Mouse (Mus musculus) myocyte (in vitro differentiated cells): ENCODE measurements around the gene Limd1. TPM values are rescaled to one million over a fixed set of nuclear protein-coding genes. Genes with fewer than 3 reads are reported as not detected.
A peak's percentile ranks its signal among the peaks of the same experiment; 100 is the strongest.

Source experiments
- H3K27me3 ChIP-seq: one replicate; pipeline ENCODE4 v1.6.1; 2011; ENCODE audit not compliant: control insufficient read depth, insufficient read depth, insufficient read length
- H3K36me3 ChIP-seq: one replicate; pipeline ENCODE4 v1.6.1; 2011; ENCODE audit not compliant: control insufficient read depth, insufficient read depth
- H3K4me2 ChIP-seq: one replicate; pipeline ENCODE4 v1.6.1; 2011; ENCODE audit warnings: low read depth, control low read depth
- H3K4me3 ChIP-seq: one replicate; pipeline ENCODE4 v1.5.1; 2011; ENCODE audit warnings: mild to moderate bottlenecking, control low read depth, moderate library complexity
- H3K79me2 ChIP-seq: one replicate; pipeline ENCODE4 v1.6.1; 2011; ENCODE audit not compliant: control insufficient read depth, insufficient read depth
- H3ac ChIP-seq: one replicate; pipeline ENCODE4 v1.6.1; 2011; ENCODE audit not compliant: control insufficient read depth, insufficient read length
- CEBPB ChIP-seq: IDR thresholded peaks from 2 replicates; pipeline ENCODE4 v1.6.1; 2011; ENCODE audit warnings: mild to moderate bottlenecking, moderate library complexity; ENCODE audit not compliant: poor library complexity, insufficient read depth, severe bottlenecking
- E2F4 ChIP-seq: IDR thresholded peaks from one replicate; pipeline ENCODE4 v1.6.1; 2011; ENCODE audit warnings: mild to moderate bottlenecking, control low read depth, moderate library complexity; ENCODE audit not compliant: insufficient read depth
- MAX ChIP-seq: IDR thresholded peaks from one replicate; pipeline ENCODE4 v1.6.1; 2011; ENCODE audit warnings: low read depth, mild to moderate bottlenecking, control low read depth
- MYOD1 ChIP-seq, 3 experiments: IDR thresholded peaks; one replicate each; pipeline ENCODE4 v1.6.1; 2011; ENCODE audit warnings: control low read depth in 2 of 3, low read depth in 2 of 3, mild to moderate bottlenecking in 2 of 3, moderate library complexity in 1 of 3; ENCODE audit not compliant: insufficient read length in 2 of 3, control insufficient read depth in 1 of 3
- MYOG ChIP-seq, 3 experiments: IDR thresholded peaks; one replicate each; pipeline ENCODE4 v1.6.1; 2011; ENCODE audit warnings: control low read depth in 2 of 3, low read depth in 2 of 3, mild to moderate bottlenecking in 2 of 3; ENCODE audit not compliant: insufficient read length in 2 of 3, control insufficient read depth in 1 of 3, insufficient read depth in 1 of 3
- POLR2A ChIP-seq: IDR thresholded peaks from one replicate; pipeline ENCODE4 v1.6.1; 2011; ENCODE audit warnings: low read depth, mild to moderate bottlenecking, control low read depth, moderate library complexity; ENCODE audit not compliant: insufficient read length
- POLR2AphosphoS2 ChIP-seq: IDR thresholded peaks from one replicate; pipeline ENCODE4 v1.6.1; 2011; ENCODE audit warnings: low read depth, control low read depth; ENCODE audit not compliant: insufficient read length
- REST ChIP-seq: IDR thresholded peaks from one replicate; pipeline ENCODE4 v1.6.1; 2011; ENCODE audit warnings: mild to moderate bottlenecking, control low read depth, moderate library complexity; ENCODE audit not compliant: insufficient read depth, insufficient read length
- SRF ChIP-seq: IDR thresholded peaks from one replicate; pipeline ENCODE4 v1.6.1; 2011; ENCODE audit warnings: low read depth; ENCODE audit not compliant: control insufficient read depth, insufficient read length
- TCF12 ChIP-seq: IDR thresholded peaks from one replicate; pipeline ENCODE4 v1.6.1; 2011; ENCODE audit warnings: mild to moderate bottlenecking, control low read depth; ENCODE audit not compliant: poor library complexity, insufficient read depth, severe bottlenecking
- TCF3 ChIP-seq: IDR thresholded peaks from one replicate; pipeline ENCODE4 v1.6.1; 2011; ENCODE audit warnings: low read depth, control low read depth; ENCODE audit not compliant: insufficient read length
- USF1 ChIP-seq: IDR thresholded peaks from one replicate; pipeline ENCODE4 v1.6.1; 2011; ENCODE audit warnings: low read depth, mild to moderate bottlenecking, control low read depth, moderate library complexity
- polyA plus RNA-seq: library from polyadenylated mRNA; unstranded; fragments of >200 nt; fragmentation: generic; extraction: Trizol; gene quantifications from one replicate; pipeline ENCODE4 v1.2.1, GENCODE M21; 2012; ENCODE audit warnings: missing spikeins

Gene Limd1
- polyA plus RNA-seq, 1 experiment, result 23.5 TPM

DNA sequence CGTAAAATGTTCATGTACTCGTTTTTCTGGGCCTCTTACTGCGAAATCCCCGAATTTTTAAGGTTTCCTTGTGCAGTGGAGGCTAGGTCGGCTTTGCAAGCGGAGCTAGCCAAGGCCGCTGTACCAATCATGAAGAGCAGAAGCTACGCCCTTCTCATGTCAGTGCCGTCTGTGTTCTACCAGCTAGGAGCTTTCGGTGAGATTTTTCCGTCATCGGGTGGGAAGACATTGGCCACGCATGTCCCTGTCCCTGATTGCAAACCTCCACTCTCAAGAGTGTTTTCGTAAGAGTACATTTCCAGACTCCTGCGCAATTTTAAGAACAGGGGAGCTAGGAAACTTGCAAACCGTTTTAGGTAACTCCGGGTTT, 50.4 kb downstream of the Limd1 start:
- H3K79me2 ChIP-seq, result peaks cover 39% of the 10 kb centered on the region
- peak overlapping the region; percentile 61 for H3K4me3 ChIP-seq
- no peak overlapping the region for H3ac ChIP-seq
- H3K4me2 ChIP-seq, result peak overlapping the region; percentile 69
- H3K36me3 ChIP-seq, result no peaks in the 10 kb centered on the region
- no peaks in the 10 kb centered on the region for H3K27me3 ChIP-seq
- no peak for TF ChIP-seq MAX
- no peak for TF ChIP-seq TCF12
- no peak for TF ChIP-seq E2F4
- TF ChIP-seq TCF3, result no peak
- TF ChIP-seq CEBPB, result no peak
- no peak for TF ChIP-seq POLR2A
- no peak for TF ChIP-seq SRF
- no peak for TF ChIP-seq MYOG (IDR thresholded peaks at IDR 0.05; ENCODE audit: control insufficient read depth in 1 of 3, insufficient read depth in 1 of 3, insufficient read length in 2 of 3, low read depth in 2 of 3)
- TF ChIP-seq REST, result no peak
- TF ChIP-seq USF1, result no peak
- TF ChIP-seq POLR2AphosphoS2, result no peak

GRCm38 (mm10) chr9:123529392-123530157, 51.1 kb downstream of the Limd1 start, which contains the start of gene Sacm1l:
Sacm1l (plus strand) TSS chr9:123529759.
- H3K4me2 ChIP-seq, result peak within 1 kb of the TSS; percentile 78

GRCm38 (mm10) chr9:123530158-123530475, 51.6 kb downstream of the Limd1 start:
- Histone ChIP-seq H3K4me2 (peak overlapping the region; percentile 78), H3K79me2 (peaks cover 51% of the 10 kb centered on the region)
- TF ChIP-seq SRF (no peak), MYOG (IDR thresholded peaks at IDR 0.05; ENCODE audit: control insufficient read depth in 1 of 3, insufficient read depth in 1 of 3, insufficient read length in 2 of 3, low read depth in 2 of 3) (no peak), USF1 (no peak), POLR2AphosphoS2 (no peak), POLR2A (no peak), E2F4 (no peak), REST (no peak), CEBPB (no peak), TCF12 (no peak), TCF3 (no peak), MAX (no peak), MYOD1 (IDR thresholded peaks at IDR 0.05; ENCODE audit: control insufficient read depth in 1 of 3, insufficient read length in 2 of 3, low read depth in 2 of 3) (no peak)

More at GRCm38 (mm10) chr9:123529392-123530157, 51.1 kb downstream of the Limd1 start, which contains the start of gene Sacm1l:
- peak within 1 kb of the TSS; percentile 61 for H3K4me3 ChIP-seq
- no peaks in the 10 kb centered on the region for H3K27me3 ChIP-seq
- no peaks in the 10 kb centered on the region for H3K36me3 ChIP-seq
- peak within 1 kb of the TSS; percentile 90 for H3ac ChIP-seq
- H3K79me2 ChIP-seq, result peaks cover 46% of the 10 kb centered on the region
- TF ChIP-seq TCF3 (no peak), CEBPB (peak; percentile 51; the same call in 1 of the 2 replicates), TCF12 (no peak), SRF (peak; percentile 29), MYOG (IDR thresholded peaks at IDR 0.05; ENCODE audit: control insufficient read depth in 1 of 3, insufficient read depth in 1 of 3, insufficient read length in 2 of 3, low read depth in 2 of 3) (no peak), POLR2AphosphoS2 (peak; percentile 63), POLR2A (peak; percentile 67)

DNA sequence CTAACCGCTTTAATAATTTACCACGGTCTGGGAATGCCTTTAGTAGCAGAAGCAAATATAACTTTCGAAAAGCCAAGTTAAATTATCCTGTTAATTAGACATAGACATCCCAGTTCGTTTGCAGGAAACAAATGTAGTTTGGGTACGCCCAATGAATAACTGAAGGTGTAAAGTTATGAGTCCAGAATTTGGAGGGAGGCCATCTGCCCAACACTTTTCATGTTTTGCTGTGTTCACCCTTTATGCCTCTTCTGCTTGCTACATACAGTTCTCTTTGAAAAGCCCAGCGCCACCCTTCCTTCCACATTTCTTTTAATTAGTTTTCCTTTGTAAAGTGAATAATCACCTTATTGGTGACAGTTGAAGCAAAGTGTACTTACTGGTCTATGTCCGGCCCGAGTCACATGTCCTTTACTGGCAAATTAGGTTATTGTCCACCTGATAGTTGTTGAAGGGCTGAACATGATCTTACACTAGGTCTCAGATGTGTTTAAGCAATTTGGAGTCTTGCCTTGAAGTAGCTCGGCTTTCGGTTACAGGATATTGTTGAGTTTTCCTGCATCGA, 52.1 kb downstream of the Limd1 start:
- H3K4me2 ChIP-seq, result peak overlapping the region; percentile 78
- H3K4me3 ChIP-seq, result peak overlapping the region; percentile 61
- TF ChIP-seq USF1, result peak; percentile 72
- no peak for TF ChIP-seq POLR2AphosphoS2
- TF ChIP-seq CEBPB, result no peak
- peak overlapping the region; percentile 90 for H3ac ChIP-seq
- H3K27me3 ChIP-seq, result no peaks in the 10 kb centered on the region
- no peaks in the 10 kb centered on the region for H3K36me3 ChIP-seq
- H3K79me2 ChIP-seq, result peaks cover 56% of the 10 kb centered on the region

More at GRCm38 (mm10) chr9:123530158-123530475, 51.6 kb downstream of the Limd1 start:
- Histone ChIP-seq H3K27me3 (no peaks in the 10 kb centered on the region), H3ac (peak overlapping the region; percentile 90), H3K36me3 (no peaks in the 10 kb centered on the region), H3K4me3 (peak overlapping the region; percentile 61)

- no peaks in the 10 kb centered on the region for H3K36me3 ChIP-seq
- no peak for TF ChIP-seq MYOD1 (IDR thresholded peaks at IDR 0.05; ENCODE audit: control insufficient read depth in 1 of 3, insufficient read length in 2 of 3, low read depth in 2 of 3)
- no peak for TF ChIP-seq E2F4
- TF ChIP-seq USF1, result no peak
- no peak for TF ChIP-seq TCF3
- no peak for TF ChIP-seq SRF
- no peak for TF ChIP-seq CEBPB
- peak overlapping the region; percentile 61 for H3K4me3 ChIP-seq
- H3K27me3 ChIP-seq, result no peaks in the 10 kb centered on the region
- H3K4me2 ChIP-seq, result peak overlapping the region; percentile 78
- no peak overlapping the region for H3ac ChIP-seq
- H3K79me2 ChIP-seq, result peaks cover 61% of the 10 kb centered on the region
These were observed 52.7 kb downstream of the Limd1 start for GRCm38 (mm10) chr9:123531234-123531633.
